ENCODE assay signal across 31 mouse cellular contexts in genomic region chr6:49083008-49083407, GRCm38 (mm10). TPM values are rescaled to one million over a fixed set of nuclear protein-coding genes. Genes with fewer than 3 reads are reported as not detected.
"Had no signal": no experiment of that assay in that cellular context is flagged by ENCODE, and none has a peak within 500 bp of the region (broad histone marks: within the 10 kb centered on the region; RNA-seq: fewer than 3 reads in every experiment).

No protein-coding gene starts in this region.

- H3K27ac ChIP-seq: limb, embryonic 10.5 days; limb, embryonic 12.5 days; limb, embryonic 13.5 days; limb, embryonic 15.5 days; liver, embryonic 12.5 days; liver, embryonic 13.5 days; liver, embryonic 14.5 days; liver, embryonic 15.5 days; lung, embryonic 15.5 days; macrophage; midbrain, embryonic 10.5 days; midbrain, embryonic 12.5 days; midbrain, embryonic 13.5 days; midbrain, embryonic 15.5 days had no signal

- H3K9me3 ChIP-seq: limb, embryonic 10.5 days; limb, embryonic 12.5 days; limb, embryonic 13.5 days; limb, embryonic 15.5 days; liver, embryonic 12.5 days; liver, embryonic 13.5 days; liver, embryonic 15.5 days; lung, embryonic 15.5 days; megakaryocyte, embryonic 14.5 days; midbrain, embryonic 10.5 days; midbrain, embryonic 12.5 days; midbrain, embryonic 13.5 days; midbrain, embryonic 15.5 days had no signal

- H3K4me3 ChIP-seq: limb, embryonic 10.5 days; limb, embryonic 12.5 days; limb, embryonic 13.5 days; limb, embryonic 15.5 days; liver, embryonic 12.5 days; liver, embryonic 13.5 days; liver, embryonic 15.5 days; lung, embryonic 15.5 days; megakaryocyte, embryonic 14.5 days; midbrain, embryonic 10.5 days; midbrain, embryonic 12.5 days; midbrain, embryonic 13.5 days; midbrain, embryonic 15.5 days; myocyte had no signal

- DNase-seq: left cerebral cortex, postnatal 4 days; liver; liver, embryonic 13.5 days; liver, postnatal 0 days; lung, adult 18-20 months; lung, adult 2 months; lung, embryonic 14.5 days; lung, postnatal 10 days; lung, postnatal 14 days; lung, postnatal 36 days; lung, postnatal 4 days; midbrain, embryonic 14.5 days had no signal

- H3K27me3 ChIP-seq: limb, embryonic 12.5 days; limb, embryonic 13.5 days; limb, embryonic 15.5 days; liver, embryonic 12.5 days; liver, embryonic 13.5 days; liver, embryonic 15.5 days; lung, embryonic 15.5 days; megakaryocyte, embryonic 14.5 days; midbrain, embryonic 12.5 days; midbrain, embryonic 13.5 days; midbrain, embryonic 15.5 days had no signal

- H3K4me2 ChIP-seq: limb, embryonic 12.5 days; limb, embryonic 13.5 days; limb, embryonic 15.5 days; liver, embryonic 11.5 days; liver, embryonic 12.5 days; liver, embryonic 13.5 days; liver, embryonic 15.5 days; lung, embryonic 14.5 days; lung, embryonic 15.5 days; midbrain, embryonic 11.5 days; midbrain, embryonic 12.5 days; midbrain, embryonic 13.5 days; midbrain, embryonic 15.5 days had no signal

- H3K4me1 ChIP-seq: limb, embryonic 10.5 days; limb, embryonic 12.5 days; limb, embryonic 13.5 days; limb, embryonic 15.5 days; lung, embryonic 15.5 days; midbrain, embryonic 10.5 days; midbrain, embryonic 12.5 days; midbrain, embryonic 15.5 days had no signal

- H3K9ac ChIP-seq: limb, embryonic 12.5 days; limb, embryonic 13.5 days; limb, embryonic 15.5 days; liver, embryonic 12.5 days; liver, embryonic 13.5 days; liver, embryonic 14.5 days; liver, embryonic 15.5 days; liver, postnatal 0 days; lung, embryonic 14.5 days; lung, embryonic 15.5 days; midbrain, embryonic 12.5 days; midbrain, embryonic 13.5 days; midbrain, embryonic 15.5 days had no signal

RNA-seq across cellular contexts. Expression of gene Gpnmb, which starts 46.7 kb away (rescaled TPM):
- total RNA-seq: megakaryocyte-erythroid progenitor cell, adult 5-6 weeks; monocyte, adult 5-6 weeks had no signal
